Mouse (Mus musculus) ES-E14 (cell line): ENCODE data around the gene Ghrhr. TPM values are rescaled to one million over a fixed set of nuclear protein-coding genes. Genes with fewer than 3 reads are reported as not detected.

Source experiments
- DNase-seq: peaks from one replicate; pipeline ENCODE4 v3.0.0-alpha.2; 2013; ENCODE audit warnings: low read depth, low spot score
- H3K27ac ChIP-seq: 2 replicates; pipeline ENCODE4 v1.5.1; 2012; ENCODE audit warnings: low read depth, mild to moderate bottlenecking, low read length, moderate library complexity, mixed read lengths; ENCODE audit not compliant: poor library complexity, insufficient read depth, severe bottlenecking
- H3K36me3 ChIP-seq: 2 replicates; pipeline ENCODE4 v1.6.1; 2012; ENCODE audit warnings: mild to moderate bottlenecking, low read length, moderate library complexity, mixed read lengths; ENCODE audit not compliant: control insufficient read depth, poor library complexity, insufficient read depth, severe bottlenecking
- H3K4me1 ChIP-seq, 2 experiments: fragments of 150-350 bp in 1 of 2; sonication (generic) in 1 of 2; 2 replicates each; pipeline ENCODE4 v1.6.1; 2012; ENCODE audit warnings: low read length in 2 of 2, mild to moderate bottlenecking in 1 of 2, mixed read lengths in 1 of 2; ENCODE audit not compliant: control insufficient read depth in 2 of 2, insufficient read depth in 2 of 2, poor library complexity in 1 of 2
- H3K4me3 ChIP-seq, 2 experiments: fragments of 150-350 bp in 1 of 2; sonication (generic) in 1 of 2; 2 replicates each; pipeline ENCODE4 v1.5.1; 2012; ENCODE audit warnings: low read length in 2 of 2, low read depth in 1 of 2, mild to moderate bottlenecking in 1 of 2, mixed read lengths in 1 of 2; ENCODE audit not compliant: insufficient read depth in 1 of 2, poor library complexity in 1 of 2, severe bottlenecking in 1 of 2
- H3K9ac ChIP-seq: 2 replicates; pipeline ENCODE4 v1.6.1; 2012; ENCODE audit warnings: low read depth, mild to moderate bottlenecking, low read length, mixed read lengths; ENCODE audit not compliant: poor library complexity, insufficient read depth, severe bottlenecking
- H3K9me3 ChIP-seq: fragments of 150-350 bp; sonication (generic); 2 replicates; pipeline ENCODE4 v1.6.1; 2012; ENCODE audit warnings: low read depth, mild to moderate bottlenecking, low read length; ENCODE audit not compliant: control insufficient read depth, insufficient read depth
- CHD2 ChIP-seq: IDR thresholded peaks from 2 replicates; pipeline ENCODE4 v1.6.1; 2014; ENCODE audit warnings: mild to moderate bottlenecking, low read depth, low read length, inconsistent platforms
- HCFC1 ChIP-seq: IDR thresholded peaks from 2 replicates; pipeline ENCODE4 v1.6.1; 2012; ENCODE audit warnings: low read length, inconsistent platforms, borderline replicate concordance; ENCODE audit not compliant: insufficient read depth
- MAFK ChIP-seq: IDR thresholded peaks from 2 replicates; pipeline ENCODE4 v1.6.1; 2014; ENCODE audit warnings: mild to moderate bottlenecking, low read depth, low read length, inconsistent platforms; ENCODE audit not compliant: insufficient read depth
- ZC3H11A ChIP-seq: IDR thresholded peaks from 2 replicates; pipeline ENCODE4 v1.6.1; 2012; ENCODE audit warnings: low read depth, mild to moderate bottlenecking, inconsistent platforms, low read length, borderline replicate concordance
- ZNF384 ChIP-seq: IDR thresholded peaks from 2 replicates; pipeline ENCODE4 v1.6.1; 2012; ENCODE audit warnings: low read depth, low read length, inconsistent platforms
- in situ Hi-C, 2 experiments: fragments of 600-800 bp; cut with MboI; formaldehyde crosslinking; loops; one replicate each; pipeline ENCODE4 v1.15.1; 2025; ENCODE audit warnings: low sequenced_read_pairs in 2 of 2, inconsistent platforms in 1 of 2; ENCODE audit not compliant: unreplicated experiment in 2 of 2
- total RNA-seq: library from RNA; depleted of rRNA; stranded (reverse); fragments of 300-350 nt; gene quantifications from 2 replicates; pipeline ENCODE4 v1.2.3, GENCODE M21; 2012

Gene Ghrhr
- total RNA-seq, 1 experiment: not detected

DNA sequence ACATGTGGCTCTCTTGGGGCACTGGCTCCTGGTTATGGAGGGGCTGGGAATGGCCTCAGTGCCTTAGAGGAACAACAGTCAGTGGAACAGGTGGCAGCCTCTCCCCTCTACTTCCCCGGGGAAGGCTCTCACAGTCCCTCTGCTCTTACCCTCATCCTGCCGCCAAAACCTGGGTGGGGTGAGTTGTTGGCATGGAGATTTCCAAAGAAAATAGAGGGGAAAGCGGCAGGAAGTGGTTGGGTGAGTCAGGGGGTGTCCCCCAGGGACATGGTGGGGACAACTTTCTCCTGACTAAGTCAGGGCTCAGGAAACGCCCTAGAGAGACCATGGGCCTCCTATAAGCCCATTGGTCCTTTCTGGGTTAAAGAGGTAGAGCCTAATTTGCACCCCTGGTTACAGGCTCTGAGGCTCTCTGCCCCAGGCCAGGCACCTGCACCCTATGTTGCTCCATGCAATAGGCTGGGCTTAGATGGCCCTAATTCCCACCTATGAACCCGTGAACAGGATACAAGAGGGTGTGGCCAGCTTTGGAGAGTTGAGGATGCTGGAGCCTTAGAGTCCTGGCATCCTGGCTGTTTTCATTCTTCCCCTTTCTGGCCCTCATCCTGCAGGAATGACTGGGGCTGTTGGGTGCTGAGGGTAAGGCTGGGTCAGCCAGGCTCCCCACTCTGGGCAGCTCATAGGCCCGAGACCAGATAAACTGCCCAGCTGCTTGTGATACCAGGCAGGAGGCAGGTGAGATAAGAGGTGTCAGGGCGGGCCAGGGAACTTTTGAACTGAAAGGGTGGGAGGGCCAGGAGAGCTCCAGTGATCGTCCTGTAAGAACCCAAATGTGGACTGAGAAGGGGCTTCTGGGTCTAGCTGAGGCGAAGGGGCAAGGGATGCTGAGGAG lies 36.9 kb upstream of the Ghrhr start:
- Histone ChIP-seq H3K9ac (no peak overlapping the region), H3K4me3 (no peak overlapping the region), H3K27ac (no peak overlapping the region), H3K9me3 (no peaks in the 10 kb centered on the region), H3K4me1 (no peaks in the 10 kb centered on the region), H3K36me3 (no peaks in the 10 kb centered on the region)
- TF ChIP-seq ZNF384: no peak
- TF ChIP-seq CHD2: no peak
- TF ChIP-seq ZC3H11A: no peak
- no peak for TF ChIP-seq MAFK
- no peak for TF ChIP-seq HCFC1
- DNase-seq: no peak
- in situ Hi-C loops: no loop called here

DNA sequence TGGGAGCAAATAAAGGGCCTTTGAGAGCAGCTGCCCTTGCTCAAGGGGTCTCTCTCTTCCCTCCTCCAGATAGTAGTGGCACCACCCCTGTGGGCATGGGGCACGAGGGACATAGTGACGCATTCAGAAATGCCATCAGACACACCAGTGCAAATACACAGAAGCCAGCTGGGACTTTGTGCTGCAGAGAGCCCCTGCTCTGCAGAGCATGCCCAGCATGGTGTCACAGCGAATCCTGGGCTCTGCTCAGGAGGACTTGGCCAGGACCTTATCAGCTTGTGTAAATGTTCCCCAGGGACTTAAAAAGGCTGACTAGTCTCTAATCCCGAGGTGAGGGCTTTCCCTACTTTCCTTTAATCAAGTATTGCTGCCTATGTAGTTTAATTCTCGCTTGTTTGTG lies 34.4 kb upstream of the Ghrhr start:
- H3K9ac ChIP-seq: no peak overlapping the region
- no peak overlapping the region for H3K27ac ChIP-seq
- no peaks in the 10 kb centered on the region for H3K4me1 ChIP-seq
- no peaks in the 10 kb centered on the region for H3K36me3 ChIP-seq
- in situ Hi-C loops: no loop called here
- no peaks in the 10 kb centered on the region for H3K9me3 ChIP-seq
- no peak for TF ChIP-seq ZC3H11A
- TF ChIP-seq MAFK: no peak
- TF ChIP-seq ZNF384: no peak
- no peak for TF ChIP-seq HCFC1
- no peak for TF ChIP-seq CHD2
- DNase-seq: no peak
- H3K4me3 ChIP-seq: no peak overlapping the region

DNA sequence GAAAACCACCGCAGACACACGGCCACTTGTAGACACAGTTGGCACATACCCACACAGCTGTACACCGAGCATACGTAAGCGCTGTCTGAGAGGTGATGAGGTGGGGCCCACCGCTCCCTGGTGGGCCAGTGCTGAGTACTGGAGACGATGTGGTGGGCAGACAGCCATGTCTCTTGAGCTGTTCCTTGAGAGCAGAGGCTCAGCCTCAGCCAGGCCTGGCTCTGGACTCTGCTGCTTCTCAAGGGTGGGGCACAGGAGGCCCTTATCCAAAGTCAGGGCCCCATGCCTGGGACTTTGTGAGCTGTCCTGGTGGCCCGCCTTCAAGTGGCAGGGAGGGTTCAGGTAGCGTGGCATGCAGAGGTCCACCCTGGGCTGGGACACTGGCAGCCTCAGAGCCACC lies 33.8 kb upstream of the Ghrhr start:
- Histone ChIP-seq H3K36me3 (no peaks in the 10 kb centered on the region), H3K9me3 (no peaks in the 10 kb centered on the region), H3K9ac (no peak overlapping the region), H3K4me1 (no peaks in the 10 kb centered on the region), H3K27ac (no peak overlapping the region), H3K4me3 (no peak overlapping the region)
- in situ Hi-C loops: no loop called here
- DNase-seq: no peak
- no peak for TF ChIP-seq HCFC1
- TF ChIP-seq ZNF384: no peak
- no peak for TF ChIP-seq CHD2
- no peak for TF ChIP-seq ZC3H11A
- TF ChIP-seq MAFK: no peak

DNA sequence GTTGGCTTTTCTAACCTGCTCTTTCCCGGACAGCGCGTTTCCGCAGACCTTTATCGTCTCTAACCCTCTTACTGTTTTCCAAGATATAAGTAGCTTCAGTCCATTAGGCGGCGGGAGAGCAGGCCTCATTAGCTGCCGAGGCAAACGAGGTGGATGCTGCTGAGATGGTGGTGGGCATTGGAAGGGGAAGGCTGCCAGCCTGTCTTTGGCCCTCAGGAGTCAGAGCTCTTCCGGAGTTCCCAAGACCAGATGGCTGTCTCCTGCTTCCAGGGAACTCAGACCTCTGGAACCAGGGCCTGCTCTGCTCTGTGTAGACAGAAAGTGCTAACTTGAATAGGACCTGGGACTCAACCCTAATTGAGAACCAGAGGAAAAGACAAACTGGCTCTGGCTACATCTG lies 32.6 kb upstream of the Ghrhr start:
- Histone ChIP-seq H3K36me3 (no peaks in the 10 kb centered on the region), H3K4me3 (no peak overlapping the region), H3K9ac (no peak overlapping the region), H3K27ac (no peak overlapping the region), H3K4me1 (no peaks in the 10 kb centered on the region), H3K9me3 (no peaks in the 10 kb centered on the region)
- TF ChIP-seq ZC3H11A: no peak
- TF ChIP-seq HCFC1: no peak
- no peak for TF ChIP-seq CHD2
- no peak for TF ChIP-seq MAFK
- no peak for TF ChIP-seq ZNF384
- in situ Hi-C loops: no loop called here
- DNase-seq: no peak
